Mouse (Mus musculus): ENCODE results near the gene Rab4b. TPM values are rescaled to one million over a fixed set of nuclear protein-coding genes. Genes with fewer than 3 reads are reported as not detected.
A peak's percentile ranks its signal among the peaks of the same experiment; 100 is the strongest.

Rab4b gene
- polyA plus RNA-seq, 1 experiment from 2014 or later = 88.3 TPM

DNA sequence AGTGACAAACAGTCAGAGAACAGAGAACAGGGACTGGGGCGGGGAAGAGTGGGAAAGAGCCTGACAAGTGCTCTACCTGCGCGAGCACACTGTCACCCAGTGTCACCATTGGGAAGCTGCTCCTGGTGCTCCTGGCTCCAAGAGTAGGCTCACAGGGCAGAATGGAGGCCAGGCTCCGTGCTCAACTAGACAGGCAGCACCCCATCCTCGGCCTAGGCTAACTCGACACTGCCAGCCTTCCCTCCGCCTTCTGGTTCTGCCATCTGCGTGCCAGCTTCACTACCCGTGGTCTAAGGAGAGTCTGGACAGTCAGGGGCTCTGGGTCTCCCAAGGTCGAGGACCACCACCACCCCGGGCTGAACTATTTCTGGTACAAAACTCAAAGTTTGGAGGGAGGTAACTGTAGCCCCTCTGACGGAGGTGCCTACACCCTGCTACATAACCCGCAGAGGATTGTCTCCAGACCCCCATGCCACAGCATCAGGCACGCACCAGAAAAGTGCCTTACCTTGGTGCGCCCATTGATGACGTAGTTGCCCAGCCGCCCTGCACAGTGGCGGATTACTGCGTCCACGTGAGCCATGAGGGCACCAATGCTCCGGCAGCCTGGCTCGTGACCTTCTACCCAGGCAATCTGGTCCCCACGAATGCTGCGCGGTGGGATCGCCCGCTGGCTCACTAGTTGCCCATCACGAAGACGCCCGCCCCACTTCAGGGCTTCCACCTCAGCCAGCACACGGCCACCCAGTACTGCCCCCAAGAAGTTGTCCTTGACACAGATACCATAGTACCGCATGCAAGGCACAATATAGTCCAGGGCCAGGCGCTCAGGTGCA is 14.4 kb downstream of the Rab4b start:
- peak overlapping the region; percentile 91 for H3K9ac ChIP-seq (replicated peaks; ENCODE audit: low read depth, low read length)
- peak overlapping the region; percentile 84 for H3K4me2 ChIP-seq (ENCODE audit: low read length)
- no peaks in the 10 kb centered on the region for H3K9me3 ChIP-seq (ENCODE audit: control insufficient read depth, low read length)
- no peak overlapping the region for H3K27ac ChIP-seq (ENCODE audit: low read length)
- H3K4me3 ChIP-seq (replicated peaks; ENCODE audit: low read length) = peak overlapping the region; percentile 14
- peaks cover 5% of the 10 kb centered on the region for H3K36me3 ChIP-seq (ENCODE audit: control insufficient read depth, insufficient read depth)
- H3K27me3 ChIP-seq (replicated peaks; ENCODE audit: control insufficient read depth, insufficient read depth, low read length) = no peaks in the 10 kb centered on the region
- peaks cover 66% of the 10 kb centered on the region for H3K4me1 ChIP-seq (replicated peaks; ENCODE audit: control insufficient read depth, insufficient read depth, low read length)
- no peak for ATAC-seq
- 78% methylated on average over 33 of the region's 33 CpGs for whole genome bisulfite sequencing

DNA sequence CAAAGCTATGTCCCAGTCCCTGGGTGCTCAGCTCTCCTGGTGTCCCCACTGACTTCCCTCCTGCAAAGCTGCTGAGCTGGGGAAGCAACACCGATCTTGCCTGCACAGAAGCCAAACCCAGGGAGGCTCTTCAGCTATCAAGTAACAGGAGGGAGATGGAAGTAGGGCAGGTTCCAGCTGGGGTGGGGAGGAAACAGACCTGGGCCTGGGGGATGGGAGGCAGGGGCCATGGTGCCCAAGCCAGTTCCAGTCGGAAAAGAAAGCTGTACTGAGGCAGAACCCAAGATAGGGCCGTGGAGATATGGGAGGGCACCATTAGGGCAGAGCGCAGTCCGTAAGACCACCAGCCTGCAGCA is 15.3 kb downstream of the Rab4b start:
- Histone ChIP-seq H3K36me3 (ENCODE audit: control insufficient read depth, insufficient read depth) (peaks cover 11% of the 10 kb centered on the region), H3K4me1 (replicated peaks; ENCODE audit: control insufficient read depth, insufficient read depth, low read length) (peaks cover 66% of the 10 kb centered on the region)

DNA sequence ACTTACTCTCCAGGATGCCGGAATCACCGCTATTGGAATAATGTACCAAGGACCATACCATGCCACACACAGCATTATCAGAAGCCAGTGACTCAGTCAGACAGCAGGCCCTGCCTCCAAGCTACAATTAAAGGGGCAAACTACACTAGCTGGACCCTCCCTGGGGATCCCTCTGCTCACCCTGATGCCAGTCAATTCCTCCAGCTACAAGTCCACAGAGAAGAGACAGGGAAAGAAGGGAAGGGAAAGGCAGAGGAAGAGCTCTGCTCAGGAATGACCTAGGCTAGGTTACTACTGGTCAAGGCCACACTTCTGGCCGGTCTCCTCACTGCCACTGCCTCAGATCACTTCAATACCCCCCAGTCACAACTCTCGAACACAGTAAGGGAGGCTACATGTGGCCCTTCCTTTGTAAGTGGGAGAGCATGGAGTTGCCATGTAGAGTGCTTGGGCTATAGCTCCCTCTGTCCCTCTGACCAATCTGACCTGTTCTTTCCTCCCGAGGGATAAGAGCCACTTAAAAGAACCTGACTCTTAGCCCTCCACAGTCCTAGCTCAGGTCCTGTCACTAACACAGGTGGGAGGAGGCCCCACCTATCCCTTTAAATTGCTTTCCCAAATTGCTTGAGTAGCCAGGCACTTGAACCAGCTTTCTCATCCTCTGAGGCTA is 15.8 kb downstream of the Rab4b start:
- Histone ChIP-seq H3K27me3 (replicated peaks; ENCODE audit: control insufficient read depth, insufficient read depth, low read length) (no peaks in the 10 kb centered on the region), H3K4me3 (replicated peaks; ENCODE audit: low read length) (no peak overlapping the region), H3K9ac (replicated peaks; ENCODE audit: low read depth, low read length) (peak overlapping the region; percentile 46), H3K9me3 (ENCODE audit: control insufficient read depth, low read length) (no peaks in the 10 kb centered on the region), H3K4me2 (ENCODE audit: low read length) (peak overlapping the region; percentile 84), H3K4me1 (replicated peaks; ENCODE audit: control insufficient read depth, insufficient read depth, low read length) (peaks cover 66% of the 10 kb centered on the region), H3K36me3 (ENCODE audit: control insufficient read depth, insufficient read depth) (peaks cover 16% of the 10 kb centered on the region), H3K27ac (ENCODE audit: low read length) (no peak overlapping the region)
- WGBS = 85% methylated on average over 5 of the region's 5 CpGs
- no peak for ATAC-seq

More for the DNA sequence above, 15.3 kb downstream of the Rab4b start:
- H3K9me3 ChIP-seq (ENCODE audit: control insufficient read depth, low read length) = no peaks in the 10 kb centered on the region
- ATAC-seq = no peak
- H3K27ac ChIP-seq (ENCODE audit: low read length) = no peak overlapping the region
- H3K9ac ChIP-seq (replicated peaks; ENCODE audit: low read depth, low read length) = peak overlapping the region; percentile 46
- 89% methylated on average over 5 of the region's 5 CpGs for WGBS
- H3K4me2 ChIP-seq (ENCODE audit: low read length) = peak overlapping the region; percentile 84
- H3K27me3 ChIP-seq (replicated peaks; ENCODE audit: control insufficient read depth, insufficient read depth, low read length) = no peaks in the 10 kb centered on the region
- no peak overlapping the region for H3K4me3 ChIP-seq (replicated peaks; ENCODE audit: low read length)

DNA sequence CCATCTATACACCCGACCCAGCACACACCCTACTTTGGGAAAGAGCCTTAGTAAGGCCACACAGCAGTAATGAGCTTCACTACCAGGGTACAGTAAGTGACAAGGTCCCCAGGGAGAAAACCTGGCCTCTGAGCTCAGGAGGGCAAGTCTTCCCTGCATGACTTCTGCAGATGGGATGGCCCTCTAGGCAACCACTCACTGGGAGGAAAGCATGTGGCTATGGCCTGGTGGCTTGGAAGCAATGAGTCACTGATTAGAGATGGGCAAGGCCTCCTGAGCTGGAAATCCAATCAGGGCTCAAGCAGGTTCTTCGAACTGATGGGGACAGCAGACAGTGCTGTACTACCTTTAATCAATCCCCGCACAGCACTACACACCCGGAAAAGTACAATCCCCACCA is 17.0 kb downstream of the Rab4b start:
- Histone ChIP-seq H3K4me1 (replicated peaks; ENCODE audit: control insufficient read depth, insufficient read depth, low read length) (peaks cover 59% of the 10 kb centered on the region), H3K27ac (ENCODE audit: low read length) (no peak overlapping the region), H3K4me2 (ENCODE audit: low read length) (no peak overlapping the region), H3K9me3 (ENCODE audit: control insufficient read depth, low read length) (no peaks in the 10 kb centered on the region), H3K36me3 (ENCODE audit: control insufficient read depth, insufficient read depth) (peaks cover 25% of the 10 kb centered on the region), H3K4me3 (replicated peaks; ENCODE audit: low read length) (no peak overlapping the region), H3K27me3 (replicated peaks; ENCODE audit: control insufficient read depth, insufficient read depth, low read length) (no peaks in the 10 kb centered on the region), H3K9ac (replicated peaks; ENCODE audit: low read depth, low read length) (no peak overlapping the region)
- no peak for ATAC-seq
- 93% methylated on average over 4 of the region's 4 CpGs for WGBS

DNA sequence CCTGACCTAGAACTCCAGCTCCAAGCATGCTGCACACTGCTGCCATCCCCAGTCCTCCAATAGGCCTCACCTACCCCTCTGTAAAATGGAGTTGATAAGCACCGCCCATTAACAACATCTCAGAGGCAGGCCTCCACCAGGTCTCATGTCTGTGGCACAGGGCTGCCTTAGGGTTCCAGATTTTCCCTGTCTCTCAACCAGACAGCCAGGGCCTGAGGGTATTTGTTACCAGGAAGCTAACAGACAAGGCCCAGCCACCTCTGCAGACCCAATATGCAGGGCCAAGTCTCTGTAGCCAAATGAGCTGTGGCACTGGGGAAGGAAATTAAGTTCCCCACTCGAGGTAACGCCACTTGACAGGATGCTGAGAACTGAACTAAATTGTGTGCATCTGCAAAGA is 17.8 kb downstream of the Rab4b start:
- H3K9ac ChIP-seq (replicated peaks; ENCODE audit: low read depth, low read length) = no peak overlapping the region
- peaks cover 59% of the 10 kb centered on the region for H3K4me1 ChIP-seq (replicated peaks; ENCODE audit: control insufficient read depth, insufficient read depth, low read length)
- no peak overlapping the region for H3K27ac ChIP-seq (ENCODE audit: low read length)
- H3K4me3 ChIP-seq (replicated peaks; ENCODE audit: low read length) = no peak overlapping the region
- H3K27me3 ChIP-seq (replicated peaks; ENCODE audit: control insufficient read depth, insufficient read depth, low read length) = no peaks in the 10 kb centered on the region
- H3K4me2 ChIP-seq (ENCODE audit: low read length) = no peak overlapping the region
- H3K36me3 ChIP-seq (ENCODE audit: control insufficient read depth, insufficient read depth) = peaks cover 25% of the 10 kb centered on the region
- 88% methylated on average over 3 of the region's 3 CpGs for WGBS
- ATAC-seq = no peak
- no peaks in the 10 kb centered on the region for H3K9me3 ChIP-seq (ENCODE audit: control insufficient read depth, low read length)

DNA sequence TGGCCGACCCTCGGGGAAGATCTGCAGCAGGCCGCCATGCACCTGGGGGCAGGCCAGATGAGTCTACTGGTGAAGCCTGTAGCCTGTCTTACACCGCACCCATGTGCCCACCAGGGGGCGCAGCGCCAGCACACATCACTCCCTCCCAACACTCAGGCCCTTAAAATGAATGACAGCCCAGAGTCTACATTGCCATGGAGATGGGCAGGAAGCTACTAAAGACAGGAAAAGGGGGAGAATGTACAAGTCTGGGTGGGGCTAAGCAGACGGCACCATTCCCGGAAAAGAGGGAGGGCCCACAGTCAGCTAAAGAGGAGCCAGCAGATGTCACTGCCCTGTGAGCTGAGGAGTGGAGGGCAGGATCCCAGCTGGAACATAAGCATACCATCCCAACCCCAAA is 18.8 kb downstream of the Rab4b start:
- Histone ChIP-seq H3K4me2 (ENCODE audit: low read length) (no peak overlapping the region), H3K9me3 (ENCODE audit: control insufficient read depth, low read length) (no peaks in the 10 kb centered on the region), H3K4me3 (replicated peaks; ENCODE audit: low read length) (no peak overlapping the region), H3K27me3 (replicated peaks; ENCODE audit: control insufficient read depth, insufficient read depth, low read length) (no peaks in the 10 kb centered on the region), H3K9ac (replicated peaks; ENCODE audit: low read depth, low read length) (no peak overlapping the region), H3K36me3 (ENCODE audit: control insufficient read depth, insufficient read depth) (peaks cover 25% of the 10 kb centered on the region), H3K4me1 (replicated peaks; ENCODE audit: control insufficient read depth, insufficient read depth, low read length) (peaks cover 50% of the 10 kb centered on the region), H3K27ac (ENCODE audit: low read length) (no peak overlapping the region)
- peak; percentile 92 for ATAC-seq
- 12% methylated on average over 8 of the region's 8 CpGs for WGBS

DNA sequence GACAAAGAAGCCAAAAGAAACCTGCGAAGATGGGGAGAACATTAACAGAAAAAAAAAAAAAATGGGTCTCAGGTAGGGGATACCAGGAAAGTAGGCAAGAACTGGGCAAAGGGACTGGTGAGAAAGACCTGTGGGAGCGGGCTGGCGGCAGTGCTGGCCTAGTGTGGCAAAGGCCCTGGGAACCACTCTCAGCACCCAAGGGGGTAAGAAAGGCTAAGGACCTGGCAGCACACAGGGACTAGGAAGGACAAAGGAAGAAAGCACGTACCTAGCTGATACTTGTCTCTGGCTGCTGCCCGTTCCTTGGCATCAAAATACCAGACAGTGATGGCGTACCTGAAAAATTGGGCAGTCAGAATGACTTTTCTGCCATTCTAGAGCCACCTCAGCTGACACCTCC is 19.4 kb downstream of the Rab4b start:
- H3K4me3 ChIP-seq (replicated peaks; ENCODE audit: low read length) = no peak overlapping the region
- H3K9ac ChIP-seq (replicated peaks; ENCODE audit: low read depth, low read length) = no peak overlapping the region
- H3K4me2 ChIP-seq (ENCODE audit: low read length) = no peak overlapping the region
- ATAC-seq = no peak
- peaks cover 25% of the 10 kb centered on the region for H3K36me3 ChIP-seq (ENCODE audit: control insufficient read depth, insufficient read depth)
- H3K27me3 ChIP-seq (replicated peaks; ENCODE audit: control insufficient read depth, insufficient read depth, low read length) = no peaks in the 10 kb centered on the region
- WGBS = 91% methylated on average over 6 of the region's 6 CpGs
- H3K4me1 ChIP-seq (replicated peaks; ENCODE audit: control insufficient read depth, insufficient read depth, low read length) = peaks cover 44% of the 10 kb centered on the region
- H3K9me3 ChIP-seq (ENCODE audit: control insufficient read depth, low read length) = no peaks in the 10 kb centered on the region
- H3K27ac ChIP-seq (ENCODE audit: low read length) = no peak overlapping the region

DNA sequence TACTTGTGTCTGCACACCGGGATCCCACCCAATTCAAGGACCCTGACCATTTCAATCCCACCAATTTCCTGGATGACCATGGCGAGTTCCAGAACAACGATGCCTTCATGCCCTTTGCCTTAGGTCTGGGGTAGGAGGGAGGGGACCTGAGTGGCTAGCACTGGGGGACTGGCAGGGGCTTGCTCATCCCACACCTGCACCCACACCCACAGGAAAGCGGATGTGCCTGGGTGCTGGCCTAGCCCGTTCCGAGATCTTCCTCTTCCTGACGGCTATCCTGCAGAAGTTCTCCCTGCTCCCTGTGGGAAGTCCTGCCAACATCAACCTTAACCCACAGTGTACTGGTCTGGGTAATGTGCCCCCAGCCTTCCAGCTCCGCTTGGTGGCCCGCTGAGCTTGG is 20.5 kb downstream of the Rab4b start:
- no peak for ATAC-seq
- H3K9ac ChIP-seq (replicated peaks; ENCODE audit: low read depth, low read length) = no peak overlapping the region
- H3K9me3 ChIP-seq (ENCODE audit: control insufficient read depth, low read length) = no peaks in the 10 kb centered on the region
- H3K4me2 ChIP-seq (ENCODE audit: low read length) = no peak overlapping the region
- peaks cover 33% of the 10 kb centered on the region for H3K4me1 ChIP-seq (replicated peaks; ENCODE audit: control insufficient read depth, insufficient read depth, low read length)
- no peaks in the 10 kb centered on the region for H3K27me3 ChIP-seq (replicated peaks; ENCODE audit: control insufficient read depth, insufficient read depth, low read length)
- H3K36me3 ChIP-seq (ENCODE audit: control insufficient read depth, insufficient read depth) = peaks cover 25% of the 10 kb centered on the region
- H3K27ac ChIP-seq (ENCODE audit: low read length) = no peak overlapping the region
- H3K4me3 ChIP-seq (replicated peaks; ENCODE audit: low read length) = no peak overlapping the region
- 95% methylated on average over 9 of the region's 9 CpGs for WGBS

DNA sequence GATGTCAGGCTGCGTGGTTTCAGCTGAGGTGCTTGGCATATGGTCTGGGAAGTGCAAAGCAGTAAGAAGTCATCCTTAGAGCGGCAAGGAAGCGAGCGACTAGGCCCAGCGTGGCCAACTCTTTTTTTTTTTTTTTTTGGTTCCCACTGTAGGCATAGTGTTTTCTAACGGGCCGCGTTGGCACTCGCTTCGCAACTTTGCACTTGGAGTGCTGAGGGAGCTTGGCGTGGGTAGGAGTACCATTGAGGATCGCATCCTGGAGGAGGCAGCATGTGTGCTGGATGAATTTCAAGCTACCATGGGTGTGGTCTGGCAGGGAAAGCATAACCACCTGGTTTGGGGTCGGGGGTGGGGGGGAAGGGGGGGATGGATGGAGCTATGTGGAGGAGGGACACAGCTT is 22.7 kb downstream of the Rab4b start:
- no peak overlapping the region for H3K9ac ChIP-seq (replicated peaks; ENCODE audit: low read depth, low read length)
- ATAC-seq = no peak
- peaks cover 12% of the 10 kb centered on the region for H3K4me1 ChIP-seq (replicated peaks; ENCODE audit: control insufficient read depth, insufficient read depth, low read length)
- 66% methylated on average over 13 of the region's 13 CpGs for WGBS
- no peaks in the 10 kb centered on the region for H3K9me3 ChIP-seq (ENCODE audit: control insufficient read depth, low read length)
- H3K4me2 ChIP-seq (ENCODE audit: low read length) = no peak overlapping the region
- H3K27ac ChIP-seq (ENCODE audit: low read length) = no peak overlapping the region
- peaks cover 20% of the 10 kb centered on the region for H3K36me3 ChIP-seq (ENCODE audit: control insufficient read depth, insufficient read depth)
- H3K27me3 ChIP-seq (replicated peaks; ENCODE audit: control insufficient read depth, insufficient read depth, low read length) = no peaks in the 10 kb centered on the region
- H3K4me3 ChIP-seq (replicated peaks; ENCODE audit: low read length) = no peak overlapping the region

All from forebrain, embryonic 16.5 days (tissue).